Mouse (Mus musculus): ENCODE data around the gene Exog.

DNA sequence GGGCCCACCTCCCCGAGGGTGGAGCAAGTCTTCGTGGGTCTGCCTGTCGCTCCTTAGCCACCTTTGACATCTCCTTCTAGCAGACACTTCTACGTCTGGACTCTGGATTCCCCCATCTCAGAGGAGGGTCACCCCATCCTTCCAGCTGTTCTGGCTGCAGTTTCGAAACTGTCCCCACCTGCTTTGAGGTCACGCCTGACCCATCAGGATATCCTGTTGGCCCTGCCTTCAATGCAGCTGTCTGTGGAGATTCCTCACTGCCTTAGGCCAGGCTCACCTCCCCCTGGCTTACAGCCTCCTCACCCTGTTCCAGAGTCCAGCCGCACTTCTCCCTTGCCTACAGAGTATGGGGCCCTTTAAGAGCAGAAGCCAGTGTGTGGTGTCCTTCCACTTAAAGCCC is 54.1 kb downstream of the Exog start:
- TF ChIP-seq POLR2A (IDR thresholded peaks at IDR 0.05; ENCODE audit: borderline replicate concordance, low read depth, low read length), result no peak
- no peak for TF ChIP-seq CTCF (IDR thresholded peaks at IDR 0.05; ENCODE audit: low read depth, low read length)
